Mouse (Mus musculus) adrenal gland, adult 18-20 months (tissue): ENCODE results near the gene Epha6. TPM values are rescaled to one million over a fixed set of nuclear protein-coding genes. Genes with fewer than 3 reads are reported as not detected.

ENCODE experiments used
- DNase-seq, 2 experiments: peaks; one replicate each; pipeline ENCODE4 v3.0.0; 2021 to 2022; ENCODE audit warnings: low spot score in 2 of 2
- long read RNA-seq, 2 experiments: library from polyadenylated mRNA; stranded (forward); transcript quantifications; one replicate each; pipeline ENCODE4 v2.0.0; 2021
- total RNA-seq, 2 experiments: library from RNA; stranded (reverse); gene quantifications; 1 replicate in 1 of 2; 2 replicates in 1 of 2; pipeline ENCODE4 v1.2.3; 2021

Gene Epha6
- total RNA-seq: not detected
- long read RNA-seq, experiment 1: 0 reads
- long read RNA-seq, experiment 2, partial matches to known transcripts: 0 of 1 reads
- long read RNA-seq, experiment 2, other reads (novel, unspliced or antisense): 1 of 1 reads

DNA sequence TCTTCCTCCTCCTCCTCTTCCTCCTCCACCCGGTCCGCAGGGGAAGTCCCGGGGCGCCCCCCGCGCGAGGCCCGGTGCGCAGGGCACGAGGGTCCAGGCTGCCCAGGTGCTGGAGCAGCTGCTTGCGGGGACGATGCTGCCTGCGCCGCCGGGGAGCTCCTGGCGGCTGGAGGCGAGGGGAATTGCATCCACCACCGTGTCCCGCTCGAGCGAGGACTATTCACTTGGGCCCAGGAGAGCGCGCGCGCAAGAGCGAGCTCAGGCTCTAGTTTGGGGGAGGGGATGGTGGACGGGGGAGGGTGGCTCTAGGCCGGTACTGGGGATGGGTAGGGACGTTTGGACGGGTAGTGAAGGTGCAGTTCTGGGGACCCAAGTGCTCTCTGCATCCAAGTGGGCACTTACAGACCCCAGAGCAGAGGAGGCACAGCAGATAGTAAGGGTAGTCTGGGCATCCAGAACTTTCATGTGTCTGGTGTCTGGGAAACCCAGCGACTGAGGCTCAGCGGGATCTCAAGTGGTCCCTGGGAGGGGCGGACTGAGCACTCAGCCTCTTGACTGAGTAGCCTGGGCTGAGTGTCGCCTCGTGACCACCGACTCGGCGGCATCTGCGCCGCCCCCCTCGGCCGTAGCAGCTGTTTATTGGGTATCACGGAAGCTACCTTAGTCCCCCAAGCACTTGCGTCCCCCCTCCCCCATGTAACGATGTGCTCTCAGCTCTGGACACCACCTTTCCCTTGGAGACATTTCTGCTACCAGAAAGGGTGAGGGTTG is at the start of gene Epha6:
TSS of gene Epha6 (minus strand) at position 471 of the 771 bp plus-strand sequence.
- no peak for DNase-seq

- DNase-seq: no peak
Observed at GRCm38 (mm10) chr16:60651716-60652115, 46.4 kb upstream of the Epha6 start.

- no peak for DNase-seq
Observed at GRCm38 (mm10) chr16:60628091-60628490, 22.8 kb upstream of the Epha6 start.

- DNase-seq: no peak
Observed at GRCm38 (mm10) chr16:60605832-60606583, 677 bp upstream of the Epha6 start.

GRCm38 (mm10) chr16:60604613-60605012 is 718 bp downstream of the Epha6 start:
- DNase-seq: no peak

- no peak for DNase-seq
Observed at GRCm38 (mm10) chr16:60585322-60585721, 20.0 kb downstream of the Epha6 start.

- no peak for DNase-seq
Observed at GRCm38 (mm10) chr16:60584695-60585094, 20.6 kb downstream of the Epha6 start.

DNA sequence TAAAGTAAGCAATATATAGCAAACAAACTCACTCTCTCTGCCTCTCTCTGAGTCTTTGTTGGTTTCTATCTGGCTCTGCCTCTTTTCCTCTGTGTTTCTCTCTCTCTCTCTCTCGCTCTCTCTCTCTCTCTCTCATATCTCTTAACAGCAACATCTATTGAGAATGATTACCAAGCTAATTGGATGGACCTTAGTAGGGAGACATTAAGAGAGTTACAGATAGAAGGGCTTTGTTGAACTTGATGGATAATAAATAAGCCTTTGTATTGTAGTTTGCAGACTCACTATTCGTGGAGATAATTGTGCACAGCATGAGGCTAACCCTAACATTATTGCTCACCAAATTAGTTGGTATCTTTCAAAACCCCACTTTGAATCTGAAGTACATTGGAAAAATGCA is 34.8 kb downstream of the Epha6 start:
- no peak for DNase-seq

- DNase-seq: no peak
Observed at GRCm38 (mm10) chr16:60544385-60544784, 60.9 kb downstream of the Epha6 start.

- DNase-seq: no peak
Observed at GRCm38 (mm10) chr16:60538233-60538632, 67.1 kb downstream of the Epha6 start.

GRCm38 (mm10) chr16:60509707-60510106 is 95.6 kb downstream of the Epha6 start:
- DNase-seq: no peak

- DNase-seq: no peak
Observed at GRCm38 (mm10) chr16:60499567-60499966, 105.8 kb downstream of the Epha6 start.

GRCm38 (mm10) chr16:60475776-60476175 is 129.6 kb downstream of the Epha6 start:
- DNase-seq: no peak

DNA sequence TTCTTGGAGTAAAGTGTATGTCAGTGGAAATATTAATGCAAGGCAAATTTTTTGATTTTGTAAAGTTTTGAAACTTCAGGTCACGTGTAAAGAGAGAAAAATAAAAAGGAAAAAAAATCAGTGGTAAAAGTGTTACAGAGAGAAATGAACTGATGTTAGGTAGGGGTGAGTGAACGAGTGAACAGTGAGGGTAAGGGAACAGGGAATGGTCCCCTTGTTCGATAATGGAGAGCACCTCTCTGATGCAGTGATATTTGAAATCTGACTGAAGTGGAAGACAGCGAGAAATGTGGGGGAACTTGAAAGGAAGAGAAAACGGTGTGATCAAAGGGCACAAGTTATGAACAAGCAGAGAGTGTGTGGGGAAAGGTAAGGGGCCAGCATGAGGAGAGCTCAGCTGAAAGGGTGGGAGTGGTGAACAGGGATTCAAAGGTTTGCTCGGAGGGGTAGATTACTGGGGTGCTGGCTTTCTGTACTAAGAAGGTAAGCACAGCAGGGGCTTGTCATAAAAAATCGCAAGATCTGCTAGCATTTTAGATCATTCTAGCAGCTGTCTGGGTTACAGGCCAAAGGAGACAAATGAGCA is 137.0 kb downstream of the Epha6 start:
- DNase-seq: no peak

GRCm38 (mm10) chr16:60435283-60435682 is 170.0 kb downstream of the Epha6 start:
- peak in 1 of 2 experiments; percentile 24 for DNase-seq

DNA sequence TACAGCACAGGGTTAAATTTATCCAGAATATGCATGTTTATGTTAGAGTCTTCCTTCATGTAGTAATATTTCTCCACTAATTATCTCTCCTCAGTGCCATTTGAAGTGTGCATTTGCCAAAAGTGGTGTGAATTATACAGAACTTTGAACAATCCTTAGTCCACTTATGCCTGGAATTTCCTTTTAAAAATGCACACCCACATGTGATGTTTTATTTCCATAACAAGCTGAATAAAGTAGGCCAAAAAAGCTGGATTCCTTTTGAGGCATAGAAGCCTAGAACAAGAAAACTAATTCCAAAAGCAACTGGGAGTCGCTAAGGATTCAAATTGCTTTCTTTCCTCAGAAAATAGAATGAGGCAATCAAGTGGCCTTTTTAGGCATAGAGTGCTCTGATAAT is 171.1 kb downstream of the Epha6 start:
- DNase-seq: no peak

DNA sequence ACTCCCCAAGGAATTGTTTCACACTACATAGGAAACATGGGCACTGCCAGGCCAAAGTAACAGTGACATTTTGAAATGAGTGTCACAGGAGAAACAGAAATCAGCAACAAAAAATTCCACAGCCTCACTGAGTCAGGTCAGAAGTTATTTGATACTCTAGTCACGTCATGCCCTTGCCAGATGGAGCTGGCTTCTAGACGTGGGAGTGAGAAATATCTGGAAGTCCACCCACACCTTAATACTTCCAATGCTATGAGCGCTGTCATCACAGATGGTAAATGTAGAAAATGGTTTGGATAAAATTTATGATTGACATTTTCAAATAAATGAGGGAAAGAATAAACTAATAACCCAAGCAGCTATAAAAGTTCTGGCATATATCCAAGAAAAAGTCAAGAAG is 210.0 kb downstream of the Epha6 start:
- no peak for DNase-seq

- DNase-seq: no peak
Observed at GRCm38 (mm10) chr16:60392961-60393360, 212.4 kb downstream of the Epha6 start.

DNA sequence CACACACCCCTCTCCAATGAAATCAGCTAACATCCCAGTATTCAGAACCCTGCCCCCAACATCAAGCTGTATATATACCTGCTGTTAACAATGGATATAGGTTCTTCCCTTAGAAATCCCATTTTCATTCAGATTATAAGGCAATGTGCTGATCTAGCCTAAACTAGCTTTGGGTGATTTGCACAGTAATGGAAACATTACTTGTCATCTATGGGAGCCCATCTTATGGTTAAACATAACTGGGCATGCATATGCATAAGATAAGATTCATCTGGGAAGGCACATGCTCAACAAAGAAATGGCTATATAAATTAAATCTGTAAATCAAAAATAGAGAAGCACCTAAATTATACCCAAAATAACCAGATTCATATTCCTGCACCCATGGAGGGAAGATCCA is 230.2 kb downstream of the Epha6 start:
- no peak for DNase-seq

DNA sequence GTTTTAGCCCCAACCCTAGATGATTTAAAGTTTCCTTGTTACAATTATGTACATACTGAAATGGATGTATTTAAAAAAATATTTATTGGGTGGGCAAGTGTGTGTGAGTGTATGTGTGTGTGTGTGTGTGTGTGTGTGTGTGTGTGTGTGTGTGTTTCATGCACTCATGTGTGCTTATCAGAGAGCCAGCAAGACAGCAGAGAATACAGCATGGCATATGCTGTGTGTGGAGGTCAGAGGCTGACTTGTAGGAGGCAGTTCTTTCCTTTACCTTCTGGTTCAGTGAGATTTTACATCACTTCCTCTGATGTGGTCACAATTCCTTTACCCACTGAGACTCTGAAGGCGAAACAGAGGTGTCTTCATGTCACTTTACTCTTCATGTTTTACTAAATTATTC is 321.4 kb downstream of the Epha6 start:
- no peak for DNase-seq

DNA sequence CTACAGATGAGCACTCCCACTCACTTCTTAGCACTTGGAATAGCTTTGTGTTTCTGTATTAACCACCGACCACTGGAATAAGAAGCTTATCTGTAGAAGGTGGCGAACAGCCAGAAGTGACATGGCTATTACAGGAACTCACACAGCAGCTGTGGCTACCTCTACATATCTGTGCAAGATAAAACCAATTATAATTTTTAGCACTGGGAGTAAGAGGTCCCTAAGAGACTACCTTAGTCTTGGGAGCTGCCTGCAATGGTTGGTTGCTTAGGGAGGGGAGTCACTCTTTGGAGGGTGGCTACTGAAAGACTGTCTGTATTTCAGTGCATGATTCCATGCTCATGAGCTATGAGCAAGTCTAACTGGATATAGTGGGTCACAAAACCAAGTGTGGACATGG is 331.2 kb downstream of the Epha6 start:
- DNase-seq: no peak
